Mouse (Mus musculus) limb, embryonic 13.5 days (tissue): ENCODE measurements around the gene Dhcr24. TPM values are rescaled to one million over a fixed set of nuclear protein-coding genes. Genes with fewer than 3 reads are reported as not detected.

Experiments
- ATAC-seq: fragments of 200-750 bp; cut with Nextera tagmentation; 2 replicates; pipeline ENCODE4 v1.8.0; 2017; ENCODE audit warnings: low read depth, moderate number of reproducible peaks, moderate TSS enrichment; ENCODE audit not compliant: low FRiP score
- H3K27ac ChIP-seq: fragments of 300-500 bp; sonication (generic); 2 replicates; pipeline ENCODE4 v1.5.1; 2015; ENCODE audit warnings: inconsistent platforms, mild to moderate bottlenecking, moderate library complexity
- H3K27me3 ChIP-seq: fragments of 300-500 bp; sonication (generic); 2 replicates; pipeline ENCODE4 v1.6.1; 2015; ENCODE audit warnings: mild to moderate bottlenecking, inconsistent platforms
- H3K36me3 ChIP-seq: fragments of 300-500 bp; sonication (generic); 2 replicates; pipeline ENCODE4 v1.6.1; 2015; ENCODE audit warnings: inconsistent platforms, mild to moderate bottlenecking, moderate library complexity
- H3K4me1 ChIP-seq: fragments of 300-500 bp; sonication (generic); 2 replicates; pipeline ENCODE4 v1.6.1; 2015; ENCODE audit warnings: inconsistent platforms
- H3K4me2 ChIP-seq: fragments of 300-500 bp; sonication (generic); replicated peaks from 2 replicates; pipeline ENCODE4 v1.6.1; 2015; ENCODE audit warnings: inconsistent platforms, mild to moderate bottlenecking, moderate library complexity
- H3K4me3 ChIP-seq: fragments of 300-500 bp; sonication (generic); 2 replicates; pipeline ENCODE4 v1.5.1; 2015; ENCODE audit warnings: moderate library complexity, mild to moderate bottlenecking, inconsistent platforms
- H3K9ac ChIP-seq: fragments of 300-500 bp; sonication (generic); 2 replicates; pipeline ENCODE4 v1.6.1; 2015; ENCODE audit warnings: mild to moderate bottlenecking, inconsistent platforms
- H3K9me3 ChIP-seq: fragments of 300-500 bp; sonication (generic); 2 replicates; pipeline ENCODE4 v1.6.1; 2016; ENCODE audit warnings: inconsistent platforms
- WGBS: fragments of 180-500 bp; shearing (Covaris S2); methylation state at CpG from one replicate; pipeline ENCODE4 v1.1.7; 2015; 5-methylcytosine and 5-hydroxymethylcytosine counted together
- polyA plus RNA-seq: library from polyadenylated mRNA; unstranded; fragments of >200 nt; fragmentation: Nextera tagmentation; extraction: Ambion mirVana; gene quantifications from 2 replicates; pipeline ENCODE4 v1.2.1, GENCODE M21; 2015

The Dhcr24 gene
- polyA plus RNA-seq, 1 experiment from 2014 or later, result 5.5 TPM

GRCm38 (mm10) chr4:106562837-106563790 is 2.3 kb downstream of the Dhcr24 start:
- Histone ChIP-seq H3K4me3 (peak overlapping the region; percentile 90), H3K9me3 (no peaks in the 10 kb centered on the region), H3K36me3 (peaks cover 42% of the 10 kb centered on the region), H3K4me2 (peak overlapping the region; percentile 92), H3K9ac (peak overlapping the region; percentile 83), H3K4me1 (peaks cover 32% of the 10 kb centered on the region), H3K27ac (no peak overlapping the region), H3K27me3 (no peaks in the 10 kb centered on the region)
- no peak for ATAC-seq
- WGBS, result 63% methylated on average over 9 of the region's 9 CpGs

- H3K36me3 ChIP-seq, result peaks cover 47% of the 10 kb centered on the region
- H3K9me3 ChIP-seq, result no peaks in the 10 kb centered on the region
- no peak overlapping the region for H3K27ac ChIP-seq
- 88% methylated on average over 11 of the region's 11 CpGs for WGBS
- peaks cover 32% of the 10 kb centered on the region for H3K4me1 ChIP-seq
- ATAC-seq, result no peak
- no peak overlapping the region for H3K4me3 ChIP-seq
- H3K27me3 ChIP-seq, result no peaks in the 10 kb centered on the region
- no peak overlapping the region for H3K4me2 ChIP-seq
- H3K9ac ChIP-seq, result no peak overlapping the region
These were observed 3.3 kb downstream of the Dhcr24 start for GRCm38 (mm10) chr4:106564161-106564560.

- Histone ChIP-seq H3K4me3 (no peak overlapping the region), H3K4me1 (no peaks in the 10 kb centered on the region), H3K9me3 (no peaks in the 10 kb centered on the region), H3K4me2 (no peak overlapping the region), H3K9ac (no peak overlapping the region), H3K27ac (no peak overlapping the region), H3K36me3 (peaks cover 94% of the 10 kb centered on the region), H3K27me3 (no peaks in the 10 kb centered on the region)
- ATAC-seq, result no peak
- 91% methylated on average over 4 of the region's 4 CpGs for WGBS
These were observed 8.8 kb downstream of the Dhcr24 start for GRCm38 (mm10) chr4:106569680-106570079.

DNA sequence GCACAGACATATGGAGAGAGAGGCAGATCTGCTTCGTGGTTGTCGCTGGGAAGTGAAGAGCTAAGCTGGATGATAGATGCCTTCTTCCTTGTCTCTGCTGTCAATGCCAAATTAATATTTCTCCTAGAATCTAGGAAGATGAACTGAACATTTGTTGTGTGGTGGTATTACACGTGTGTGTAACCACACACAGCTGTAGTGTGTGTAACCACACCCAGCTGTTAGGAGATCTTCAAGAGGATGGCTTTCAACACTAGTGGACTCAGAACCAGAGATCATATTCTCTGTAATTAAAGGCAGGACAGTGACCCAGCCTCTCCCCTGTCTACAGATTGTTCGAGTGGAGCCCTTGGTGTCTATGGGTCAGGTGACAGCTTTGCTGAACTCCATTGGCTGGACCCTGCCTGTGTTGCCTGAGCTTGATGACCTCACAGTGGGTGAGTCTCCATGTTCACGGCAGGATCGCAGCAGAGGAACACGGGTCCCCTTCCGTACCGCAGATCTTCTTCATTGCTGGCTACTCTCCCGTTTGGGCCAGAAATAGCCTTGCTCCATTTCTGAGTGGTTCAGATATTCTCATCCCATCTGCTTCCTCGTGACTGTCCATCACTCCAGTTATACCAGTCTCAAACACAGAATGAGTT is 10.4 kb downstream of the Dhcr24 start:
- Histone ChIP-seq H3K4me2 (no peak overlapping the region), H3K27me3 (no peaks in the 10 kb centered on the region), H3K36me3 (peaks cover 94% of the 10 kb centered on the region), H3K9ac (no peak overlapping the region), H3K4me3 (no peak overlapping the region), H3K4me1 (no peaks in the 10 kb centered on the region), H3K9me3 (no peaks in the 10 kb centered on the region), H3K27ac (no peak overlapping the region)
- ATAC-seq, result no peak
- 88% methylated on average over 11 of the region's 11 CpGs for WGBS

GRCm38 (mm10) chr4:106575022-106575421 is 14.2 kb downstream of the Dhcr24 start:
- Histone ChIP-seq H3K27ac (no peak overlapping the region), H3K9me3 (no peaks in the 10 kb centered on the region), H3K4me3 (no peak overlapping the region), H3K27me3 (no peaks in the 10 kb centered on the region), H3K4me1 (no peaks in the 10 kb centered on the region), H3K4me2 (no peak overlapping the region), H3K9ac (no peak overlapping the region), H3K36me3 (peaks cover 98% of the 10 kb centered on the region)
- WGBS, result 90% methylated on average over 8 of the region's 8 CpGs
- ATAC-seq, result no peak

GRCm38 (mm10) chr4:106577511-106577910 is 16.7 kb downstream of the Dhcr24 start:
- Histone ChIP-seq H3K27me3 (no peaks in the 10 kb centered on the region), H3K4me3 (no peak overlapping the region), H3K4me2 (no peak overlapping the region), H3K9me3 (no peaks in the 10 kb centered on the region), H3K27ac (no peak overlapping the region), H3K36me3 (peaks cover 98% of the 10 kb centered on the region), H3K9ac (no peak overlapping the region), H3K4me1 (no peaks in the 10 kb centered on the region)
- no peak for ATAC-seq
- WGBS, result 94% methylated on average over 7 of the region's 7 CpGs

GRCm38 (mm10) chr4:106581176-106581864 is 20.5 kb downstream of the Dhcr24 start:
- H3K4me1 ChIP-seq, result no peaks in the 10 kb centered on the region
- H3K4me2 ChIP-seq, result no peak overlapping the region
- 89% methylated on average over 14 of the region's 14 CpGs for WGBS
- H3K9me3 ChIP-seq, result no peaks in the 10 kb centered on the region
- no peak for ATAC-seq
- H3K9ac ChIP-seq, result no peak overlapping the region
- peaks cover 98% of the 10 kb centered on the region for H3K36me3 ChIP-seq
- no peaks in the 10 kb centered on the region for H3K27me3 ChIP-seq
- H3K27ac ChIP-seq, result no peak overlapping the region; the same call in 1 of the 2 replicates
- no peak overlapping the region for H3K4me3 ChIP-seq

DNA sequence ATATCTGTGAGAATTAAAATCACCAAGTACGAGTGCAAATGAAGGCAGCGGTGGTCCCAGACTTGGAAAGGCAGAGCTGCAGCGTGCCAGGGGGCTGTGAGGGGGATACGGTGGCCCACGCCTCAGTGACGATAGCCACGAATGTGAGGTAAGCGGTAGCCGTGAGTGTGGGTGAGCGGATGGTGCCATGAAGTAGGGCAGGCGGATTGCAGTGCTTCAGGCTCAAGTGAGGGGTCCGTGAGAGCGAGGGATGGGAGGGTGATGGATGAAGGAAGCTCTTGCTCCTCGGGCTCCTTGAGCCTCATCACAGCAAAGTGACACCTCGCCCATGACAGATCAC is 21.0 kb downstream of the Dhcr24 start:
- Histone ChIP-seq H3K36me3 (peaks cover 98% of the 10 kb centered on the region), H3K9me3 (no peaks in the 10 kb centered on the region), H3K9ac (no peak overlapping the region), H3K27ac (no peak overlapping the region), H3K27me3 (no peaks in the 10 kb centered on the region), H3K4me2 (no peak overlapping the region), H3K4me1 (no peaks in the 10 kb centered on the region), H3K4me3 (no peak overlapping the region)
- no peak for ATAC-seq
- 95% methylated on average over 15 of the region's 15 CpGs for WGBS

- no peak overlapping the region for H3K27ac ChIP-seq
- no peak overlapping the region for H3K9ac ChIP-seq
- 86% methylated on average over 12 of the region's 12 CpGs for WGBS
- H3K4me2 ChIP-seq, result no peak overlapping the region
- H3K4me1 ChIP-seq, result no peaks in the 10 kb centered on the region
- H3K36me3 ChIP-seq, result peaks cover 98% of the 10 kb centered on the region
- no peaks in the 10 kb centered on the region for H3K9me3 ChIP-seq
- no peak overlapping the region for H3K4me3 ChIP-seq
- ATAC-seq, result no peak
- H3K27me3 ChIP-seq, result no peaks in the 10 kb centered on the region
These were observed 21.8 kb downstream of the Dhcr24 start for GRCm38 (mm10) chr4:106582428-106583153.

- Histone ChIP-seq H3K4me3 (no peak overlapping the region), H3K4me2 (no peak overlapping the region), H3K27me3 (no peaks in the 10 kb centered on the region), H3K4me1 (no peaks in the 10 kb centered on the region), H3K27ac (no peak overlapping the region), H3K9ac (no peak overlapping the region), H3K36me3 (peaks cover 98% of the 10 kb centered on the region), H3K9me3 (no peaks in the 10 kb centered on the region)
- ATAC-seq, result no peak
- WGBS, result 91% methylated on average over 4 of the region's 4 CpGs
These were observed 23.8 kb downstream of the Dhcr24 start for GRCm38 (mm10) chr4:106584665-106585064.

DNA sequence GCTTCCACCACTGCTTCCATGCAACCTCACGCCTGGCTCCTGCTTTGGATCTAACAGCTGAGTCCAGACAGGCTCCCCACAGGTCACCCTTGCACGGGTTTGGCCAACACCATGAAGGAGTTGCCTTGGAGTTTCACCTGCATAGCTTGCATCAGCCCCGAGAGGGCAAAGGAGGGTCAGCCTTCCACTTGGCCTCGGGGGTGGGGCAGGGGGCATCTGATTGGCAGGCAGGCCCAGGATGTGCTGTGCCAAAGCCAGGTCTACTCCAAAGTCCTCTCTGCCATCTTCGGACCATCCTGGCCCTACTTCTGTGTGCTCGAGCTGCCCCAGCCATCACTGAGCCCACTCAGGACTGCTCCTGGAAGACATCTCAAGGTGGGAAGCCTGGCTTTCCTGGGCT is 26.2 kb downstream of the Dhcr24 start:
- Histone ChIP-seq H3K27me3 (no peaks in the 10 kb centered on the region), H3K4me2 (no peak overlapping the region), H3K36me3 (peaks cover 92% of the 10 kb centered on the region), H3K9me3 (no peaks in the 10 kb centered on the region), H3K4me3 (no peak overlapping the region), H3K4me1 (no peaks in the 10 kb centered on the region), H3K9ac (no peak overlapping the region), H3K27ac (no peak overlapping the region)
- WGBS, result 94% methylated on average over 6 of the region's 6 CpGs
- ATAC-seq, result no peak

DNA sequence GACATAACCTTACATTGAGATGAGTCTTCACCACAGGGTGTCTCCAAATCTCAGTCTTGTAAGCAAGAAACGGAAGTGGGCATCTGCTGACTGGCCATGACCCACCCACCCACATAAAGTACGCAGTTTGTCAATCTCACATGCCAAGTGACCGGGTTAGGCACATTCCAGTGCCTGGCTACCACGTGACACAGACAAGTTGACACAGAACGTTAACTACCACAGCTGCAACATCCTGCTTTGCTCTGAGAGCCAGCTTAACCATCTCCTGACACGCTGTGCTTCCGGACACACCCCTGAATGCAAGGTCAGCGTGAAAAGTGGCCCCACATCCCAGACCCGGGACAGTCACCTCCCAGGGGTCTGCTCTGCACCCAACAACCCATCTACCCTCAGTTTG is 29.3 kb downstream of the Dhcr24 start:
- Histone ChIP-seq H3K9ac (no peak overlapping the region), H3K27me3 (no peaks in the 10 kb centered on the region), H3K9me3 (no peaks in the 10 kb centered on the region), H3K4me2 (no peak overlapping the region), H3K4me1 (no peaks in the 10 kb centered on the region), H3K4me3 (no peak overlapping the region), H3K36me3 (peaks cover 61% of the 10 kb centered on the region), H3K27ac (no peak overlapping the region)
- WGBS, result 70% methylated on average over 9 of the region's 9 CpGs
- no peak for ATAC-seq
